Mouse (Mus musculus) left cerebral cortex, adult 2 months (tissue): ENCODE data around the gene Rab8b. TPM values are rescaled to one million over a fixed set of nuclear protein-coding genes. Genes with fewer than 3 reads are reported as not detected.
"Not testable (repeated sequence)": the region's sequence is repeated elsewhere in the genome, so short reads cannot be mapped to it uniquely, and the experiment has no call there.

Experiments
- DNase-seq, 2 experiments: peaks; one replicate each; pipeline ENCODE4 v3.0.0; 2021 to 2022; ENCODE audit warnings: low spot score in 2 of 2, mixed read lengths in 1 of 2; ENCODE audit errors: extremely low spot score in 1 of 2
- H3K27ac ChIP-seq: fragments of 200-600 bp; 2 replicates; pipeline ENCODE4 v1.8.1; 2022
- H3K4me3 ChIP-seq: fragments of 200-600 bp; 2 replicates; pipeline ENCODE4 v1.8.1; 2022
- CTCF ChIP-seq: fragments of 200-600 bp; IDR thresholded peaks from 2 replicates; pipeline ENCODE4 v1.8.1; 2022; ENCODE audit warnings: antibody characterized with exemption, mild to moderate bottlenecking, moderate library complexity
- intact Hi-C: fragments of 180-260 bp; cut with DNase I; formaldehyde crosslinking; loops from one replicate; pipeline ENCODE4 v1.15.1; 2025
- total RNA-seq, 2 experiments: library from RNA; stranded (reverse); gene quantifications; 2 replicates each; pipeline ENCODE4 v1.2.3; 2021

Gene Rab8b
- total RNA-seq, 2 experiments from 2014 or later: 30.7 to 32.1 TPM

DNA sequence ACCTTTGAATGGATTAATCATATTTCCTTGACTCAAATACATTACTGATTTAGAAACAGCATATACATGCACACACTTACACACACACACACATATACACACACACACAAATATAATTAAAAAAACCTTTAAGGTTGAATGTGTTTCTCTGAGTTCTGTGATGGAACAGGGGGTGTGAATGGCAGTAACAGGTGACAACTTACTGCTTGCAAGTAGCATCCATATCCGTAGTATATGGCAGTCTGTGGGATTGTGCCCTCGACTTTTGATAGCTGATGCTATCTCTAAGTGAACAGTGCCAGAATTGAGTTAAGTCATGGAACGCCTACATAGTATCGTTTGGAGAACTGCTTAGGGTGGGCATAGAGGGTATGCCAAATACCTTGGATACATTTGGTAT is 57.3 kb downstream of the Rab8b start:
- DNase-seq: no peak
- intact Hi-C loops: no loop called here
- no peak for TF ChIP-seq CTCF
- Histone ChIP-seq H3K4me3 (no peak overlapping the region), H3K27ac (no peak overlapping the region)

DNA sequence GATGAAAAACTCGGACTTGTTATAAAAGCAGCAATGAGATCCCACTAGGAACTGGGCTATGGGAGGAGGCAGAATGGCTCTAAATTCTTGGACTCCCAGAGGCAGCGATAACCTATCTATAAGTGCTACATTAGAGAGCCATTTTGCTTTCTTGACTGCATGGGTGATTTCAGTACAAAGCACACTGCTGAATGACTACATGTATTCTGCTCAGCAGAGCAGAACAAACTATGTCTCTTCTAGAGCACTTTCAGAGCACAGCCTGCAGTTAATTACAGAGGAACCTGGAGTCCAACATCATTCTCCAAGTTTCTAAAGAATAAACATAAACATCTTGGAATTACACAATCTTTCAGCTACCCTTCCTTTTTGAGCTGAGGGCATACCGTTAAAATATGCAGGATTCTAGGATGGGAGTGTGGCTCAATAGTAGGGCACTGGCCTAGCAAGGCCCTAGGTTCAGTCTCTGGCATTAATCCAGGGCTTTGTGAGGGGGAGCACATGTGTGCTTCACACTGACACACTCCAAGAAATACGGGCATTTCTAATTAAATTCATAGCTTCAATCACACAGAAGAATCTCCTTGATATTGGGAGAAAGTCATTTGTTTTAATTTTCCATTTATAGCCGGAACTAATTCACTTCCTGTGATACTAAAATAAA is 58.3 kb downstream of the Rab8b start:
- intact Hi-C loops: no loop called here
- no peak for TF ChIP-seq CTCF
- Histone ChIP-seq H3K4me3 (no peak overlapping the region), H3K27ac (no peak overlapping the region)
- no peak for DNase-seq

DNA sequence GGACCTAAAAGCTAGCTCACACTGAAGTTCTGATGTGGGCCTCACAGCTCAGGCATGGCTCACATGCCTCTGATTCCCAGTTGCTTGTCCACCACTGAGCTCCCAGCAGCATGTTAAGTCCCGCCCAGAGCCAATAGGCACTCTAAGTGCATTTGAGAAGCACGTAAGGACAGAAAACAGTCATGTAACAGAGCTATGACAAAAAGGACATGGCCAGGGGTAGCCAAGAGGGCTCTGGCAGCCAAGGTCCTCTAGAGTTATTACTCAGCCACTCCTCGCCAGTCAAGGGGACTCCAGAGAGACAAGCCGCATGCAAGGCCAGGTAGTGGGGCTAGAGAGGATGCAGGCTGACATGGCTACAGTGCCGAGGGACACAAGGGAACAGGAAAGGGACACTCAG is 60.0 kb downstream of the Rab8b start:
- no peak for DNase-seq
- H3K4me3 ChIP-seq: no peak overlapping the region
- no peak overlapping the region for H3K27ac ChIP-seq
- no peak for TF ChIP-seq CTCF
- intact Hi-C loops: no loop called here

DNA sequence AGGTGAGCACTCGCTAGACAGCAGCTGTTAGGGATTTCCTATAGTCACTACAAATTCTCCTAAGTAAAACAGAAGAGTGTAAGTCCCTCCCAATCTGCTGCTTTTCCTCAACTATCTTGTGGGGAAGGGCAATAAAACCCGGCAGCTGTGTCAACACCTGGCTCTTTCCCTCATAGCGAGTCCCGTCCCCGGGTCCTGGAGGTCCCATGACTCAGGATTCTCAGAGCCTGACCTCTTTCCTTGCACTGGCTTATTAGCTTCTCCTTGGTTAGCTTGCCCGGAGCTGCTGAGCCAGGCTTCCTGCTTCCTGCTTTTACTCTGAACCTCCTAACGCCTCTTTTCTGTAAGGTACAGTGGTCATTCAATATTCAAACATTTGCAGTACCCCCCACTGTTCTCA is 63.6 kb downstream of the Rab8b start:
- no peak for TF ChIP-seq CTCF
- no peak for DNase-seq
- H3K27ac ChIP-seq: no peak overlapping the region
- intact Hi-C loops: no loop called here
- H3K4me3 ChIP-seq: no peak overlapping the region

DNA sequence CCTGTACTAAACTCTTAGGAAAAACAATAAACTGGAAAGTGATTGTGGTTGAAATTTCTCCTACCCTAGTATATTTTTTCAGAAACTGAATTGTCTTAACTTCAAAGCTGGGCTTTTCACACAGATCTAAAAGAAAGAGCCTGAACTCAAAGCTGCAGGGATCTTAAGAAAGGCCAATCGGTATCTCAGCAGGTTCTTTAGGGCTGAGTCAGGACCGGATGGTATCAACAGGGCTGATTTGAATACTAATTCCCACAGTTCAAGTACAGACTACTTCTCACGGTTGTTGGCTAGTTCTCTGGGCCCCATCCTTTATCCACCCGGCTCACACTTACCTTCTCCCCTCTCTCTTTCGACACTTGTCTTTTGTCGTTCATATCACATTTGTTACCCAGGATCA is 66.9 kb downstream of the Rab8b start:
- TF ChIP-seq CTCF: no peak
- intact Hi-C loops: loop anchor here (5.0 kb wide), 1 partner anchor 85 kb away; no protein-coding TSS in a partner anchor
- H3K27ac ChIP-seq: no peak overlapping the region
- no peak for DNase-seq
- no peak overlapping the region for H3K4me3 ChIP-seq

DNA sequence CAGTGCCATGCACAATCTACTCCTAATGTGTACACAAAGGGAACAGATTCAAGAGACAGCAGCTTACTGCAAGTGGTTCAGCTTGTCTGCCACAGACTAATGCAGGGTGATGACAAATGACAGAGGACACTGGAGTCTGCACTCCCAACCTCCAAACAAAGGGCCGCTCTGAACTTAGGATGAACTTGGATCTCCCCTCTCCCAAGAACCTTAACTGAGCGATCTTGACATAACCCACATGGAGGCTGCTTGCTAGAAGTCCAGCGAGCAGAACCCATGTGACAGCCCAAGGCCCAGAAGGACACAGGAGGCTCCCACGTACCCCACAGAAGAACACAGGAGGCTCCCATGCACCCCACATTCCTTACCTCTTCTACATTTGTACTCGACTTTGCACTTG is 68.5 kb downstream of the Rab8b start:
- intact Hi-C loops: loop anchor here (5.0 kb wide), 1 partner anchor 86 kb away; no protein-coding TSS in a partner anchor
- DNase-seq: no peak
- TF ChIP-seq CTCF: no peak
- Histone ChIP-seq H3K4me3 (no peak overlapping the region), H3K27ac (no peak overlapping the region)

DNA sequence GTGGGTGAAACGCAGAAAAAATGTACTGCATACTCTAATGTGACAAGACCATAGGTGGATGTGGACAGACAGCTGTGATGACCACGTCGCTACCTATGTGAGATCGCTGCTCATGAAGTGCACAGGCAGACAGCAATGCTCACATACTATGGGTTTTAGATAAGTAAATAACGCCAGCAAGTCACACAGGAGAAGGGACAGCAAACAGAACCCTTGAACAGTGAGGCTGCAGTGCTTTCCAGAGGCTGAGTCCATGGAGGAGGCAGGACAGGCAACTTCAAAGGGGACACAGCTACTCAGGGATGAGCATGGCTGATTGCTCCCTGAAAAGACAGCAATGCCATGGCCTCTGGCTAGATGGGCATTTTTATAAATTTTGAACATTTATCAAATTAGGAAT is 72.7 kb downstream of the Rab8b start:
- Histone ChIP-seq H3K4me3 (no peak overlapping the region), H3K27ac (no peak overlapping the region)
- intact Hi-C loops: no loop called here
- no peak for TF ChIP-seq CTCF
- DNase-seq: no peak

DNA sequence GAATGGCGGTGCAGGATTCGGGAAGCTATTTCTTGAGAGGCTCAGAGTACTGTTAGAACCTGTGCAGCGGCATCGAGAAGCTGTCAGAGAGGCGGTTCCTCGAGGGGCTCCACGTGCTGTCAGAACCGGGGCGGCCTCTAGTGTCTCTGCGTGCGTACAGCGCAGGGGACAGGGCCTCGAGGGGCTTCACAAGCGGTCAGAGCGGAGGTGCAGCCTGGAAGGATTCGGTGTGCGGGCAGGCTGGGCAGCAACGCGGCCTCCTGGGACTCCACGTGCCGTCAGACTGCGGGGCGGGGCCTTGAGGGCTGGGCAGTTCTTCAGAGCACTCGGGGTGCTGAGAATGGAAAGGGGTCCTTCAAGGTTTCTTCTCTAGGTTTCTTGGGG is 84.4 kb downstream of the Rab8b start:
- intact Hi-C loops: loop anchor here (5.0 kb wide), 2 partner anchors 82 to 102 kb away; partner anchors contain the start of gene Rab8b
- H3K27ac ChIP-seq: peak overlapping the region; percentile 19; the same call in 1 of the 2 replicates
- no peak for DNase-seq
- H3K4me3 ChIP-seq: peak overlapping the region; percentile 64
- no peak; the same call in 1 of the 2 replicates for TF ChIP-seq CTCF

DNA sequence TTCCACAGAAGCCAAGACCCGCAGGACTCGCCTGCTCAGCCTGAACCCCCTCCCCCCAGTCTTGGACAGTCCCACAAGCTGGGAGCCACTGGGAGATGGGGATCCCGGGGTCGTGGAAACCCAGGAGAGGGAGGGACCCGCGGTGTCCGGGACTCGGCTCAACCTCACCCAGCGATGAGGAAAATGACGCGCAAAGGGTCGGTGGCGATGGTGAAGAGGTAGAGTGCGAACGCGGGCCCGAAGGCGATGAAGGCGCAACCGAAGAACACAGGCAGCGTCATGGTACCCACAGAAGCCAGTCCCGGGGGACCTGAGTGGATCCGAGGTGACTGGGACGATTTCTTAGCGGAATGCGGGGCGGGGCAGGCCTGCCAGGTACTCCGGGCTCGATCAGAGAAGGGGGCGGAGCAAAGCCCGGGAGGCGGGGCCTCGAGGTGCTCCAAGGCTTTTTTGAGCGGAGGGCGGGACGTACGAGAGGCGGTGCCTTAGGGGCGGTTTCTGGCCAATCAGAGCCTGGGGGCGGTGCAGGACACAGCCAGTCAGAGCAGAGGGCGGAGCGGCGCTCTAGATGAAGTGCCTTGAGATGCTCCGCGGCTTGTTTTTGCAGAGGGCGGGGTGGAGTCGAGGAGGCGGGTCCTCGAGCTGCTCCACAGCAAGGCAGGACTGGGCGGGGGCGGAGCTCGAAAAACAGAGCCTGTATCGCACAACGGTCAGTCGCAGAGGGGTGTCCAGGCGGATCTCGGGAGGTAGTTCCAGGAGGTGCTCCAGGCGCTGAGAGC is 85.0 kb downstream of the Rab8b start, which contains the start of gene Aph1c:
Gene Aph1c, minus strand, starts transcription at position 409 of the 779 bp plus-strand sequence.
- TF ChIP-seq CTCF: no peak
- H3K4me3 ChIP-seq: peak within 1 kb of the TSS; percentile 64
- H3K27ac ChIP-seq: peak within 1 kb of the TSS; percentile 30
- intact Hi-C loops: loop anchor here (5.0 kb wide), 4 partner anchors 83 to 322 kb away; partner anchors contain the start of genes Fbxl22 and Rab8b
- DNase-seq: peak; percentile 97 to 98

DNA sequence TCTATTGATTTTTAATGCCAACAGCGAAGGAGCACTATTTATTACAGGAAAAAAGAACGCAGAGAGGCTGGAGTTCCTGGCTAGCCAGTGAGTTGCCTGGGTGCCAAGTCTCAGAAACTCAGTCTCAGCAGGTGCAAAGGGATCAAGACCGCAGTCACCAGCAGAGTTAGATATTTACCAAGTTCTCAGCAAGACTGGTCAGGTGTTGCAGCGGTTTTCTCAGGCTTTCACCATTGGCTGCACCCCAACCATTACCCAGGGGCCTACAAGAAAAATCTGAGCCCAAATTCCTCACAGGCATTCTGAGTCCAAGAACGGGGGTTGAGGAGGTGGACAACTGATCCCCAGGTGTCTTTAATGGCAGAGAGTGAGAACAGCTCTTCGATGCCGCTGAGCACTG is 85.6 kb downstream of the Rab8b start:
- peak overlapping the region; percentile 64 for H3K4me3 ChIP-seq
- TF ChIP-seq CTCF: no peak; the same call in 1 of the 2 replicates
- H3K27ac ChIP-seq: no peak overlapping the region; the same call in 1 of the 2 replicates
- no peak for DNase-seq
- intact Hi-C loops: loop anchor here (5.0 kb wide), 2 partner anchors 208 to 322 kb away; partner anchors contain the start of gene Fbxl22

DNA sequence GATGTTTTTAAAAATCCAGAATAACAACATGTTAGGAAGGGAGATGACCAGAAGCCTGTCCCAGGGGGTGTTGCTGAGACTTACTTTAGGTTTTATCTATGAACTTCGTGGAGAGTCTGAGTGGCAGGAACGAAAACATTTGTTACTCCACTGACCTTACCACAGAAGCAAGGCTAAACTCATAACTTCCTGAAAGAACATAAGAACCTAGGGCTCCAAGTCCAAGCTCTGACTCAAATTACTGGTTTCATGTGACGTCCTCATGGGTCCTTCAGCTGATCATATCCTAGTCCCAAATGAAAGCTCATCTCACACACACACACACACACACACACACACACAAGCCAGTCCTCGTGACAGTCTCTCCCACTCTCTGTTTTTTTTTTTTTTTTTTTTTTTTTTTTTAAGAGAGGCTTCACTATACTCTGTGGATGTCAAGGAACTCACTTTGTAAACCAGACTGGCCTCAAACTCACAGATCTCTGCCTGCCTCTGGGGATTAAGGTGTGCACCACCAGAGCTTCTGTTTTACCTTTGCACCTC is 87.0 kb downstream of the Rab8b start:
- no peak overlapping the region for H3K4me3 ChIP-seq
- no peak for DNase-seq
- intact Hi-C loops: loop anchor here (5.0 kb wide), 2 partner anchors 210 to 320 kb away; partner anchors contain the start of gene Fbxl22
- no peak overlapping the region for H3K27ac ChIP-seq
- TF ChIP-seq CTCF: no peak

DNA sequence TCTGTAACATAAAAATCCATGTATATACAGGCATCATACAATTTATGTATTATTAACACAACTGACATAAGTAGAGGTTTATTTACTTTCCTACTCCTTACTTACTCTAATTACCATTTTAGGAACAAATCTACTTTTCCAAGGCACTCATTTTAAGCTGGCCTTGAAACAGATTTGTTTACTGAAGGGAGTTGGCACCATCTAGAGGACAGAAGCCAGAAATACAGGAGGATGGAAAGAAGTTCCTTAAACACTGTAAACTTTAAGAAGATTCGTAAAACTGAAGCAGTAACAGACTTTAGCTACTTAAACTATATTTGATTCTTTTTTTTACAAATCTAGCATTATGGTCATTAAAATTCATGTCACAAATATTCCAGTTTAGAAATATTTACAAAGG is 93.5 kb downstream of the Rab8b start:
- intact Hi-C loops: loop anchor here (5.0 kb wide), 1 partner anchor 179 kb away; no protein-coding TSS in a partner anchor
- no peak overlapping the region for H3K4me3 ChIP-seq
- peak; percentile 87 for TF ChIP-seq CTCF
- no peak overlapping the region for H3K27ac ChIP-seq
- no peak for DNase-seq

DNA sequence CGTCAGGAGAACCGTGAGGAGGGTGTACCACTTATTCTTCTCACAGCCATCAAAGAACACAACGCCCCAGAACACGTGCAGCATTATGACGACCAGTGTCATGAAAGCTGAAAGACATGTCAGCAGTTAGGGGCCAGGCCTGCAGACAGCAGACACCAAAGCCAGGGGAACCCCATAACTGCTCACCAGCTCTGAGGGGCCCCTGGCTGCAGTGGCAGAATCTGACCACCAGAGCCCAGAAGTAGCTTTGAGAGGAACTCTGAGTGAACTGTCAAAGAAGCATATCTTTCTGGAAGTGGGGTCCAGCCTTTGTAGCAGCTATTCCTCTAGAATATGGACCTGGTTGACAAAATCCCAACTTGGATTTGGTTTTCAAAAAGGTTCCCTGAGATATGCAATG is 97.2 kb downstream of the Rab8b start:
- H3K27ac ChIP-seq, DNase-seq, H3K4me3 ChIP-seq, intact Hi-C loops: not testable (repeated sequence)
